Mouse (Mus musculus): Measurements from ENCODE around the gene Pusl1. TPM values are rescaled to one million over a fixed set of nuclear protein-coding genes. Genes with fewer than 3 reads are reported as not detected.

Gene Pusl1
- polyA plus RNA-seq, 1 experiment from 2014 or later, result 35.6 TPM

DNA sequence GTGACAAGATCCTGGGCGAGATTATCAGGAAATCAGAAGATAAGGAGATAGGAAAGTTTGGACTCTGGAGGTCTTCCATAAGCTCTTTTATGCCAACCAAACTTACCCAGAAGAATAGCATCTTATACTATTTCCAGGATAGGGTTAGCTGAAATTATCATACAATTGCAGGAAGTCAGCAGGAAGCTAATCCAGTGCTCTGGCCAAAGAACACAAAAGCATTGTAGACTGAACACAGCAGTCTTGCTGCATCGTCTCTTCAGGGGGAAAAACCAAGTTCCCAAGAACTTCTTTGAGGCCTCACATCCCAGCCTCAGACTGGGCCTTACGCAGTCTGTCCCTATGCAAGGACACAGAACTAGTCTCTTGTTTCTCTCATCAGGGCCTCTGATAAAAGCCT, 8.0 kb downstream of the Pusl1 start:
- Histone ChIP-seq H3K4me3 (ENCODE audit: low read depth, low read length) (no peak overlapping the region), H3K9me3 (replicated peaks; ENCODE audit: control insufficient read depth, low read length) (no peaks in the 10 kb centered on the region), H3K4me1 (ENCODE audit: control insufficient read depth, insufficient read depth, low read length) (no peaks in the 10 kb centered on the region), H3K9ac (replicated peaks; ENCODE audit: low read length) (no peak overlapping the region), H3K27me3 (ENCODE audit: control insufficient read depth, insufficient read depth, low read length) (no peaks in the 10 kb centered on the region), H3K4me2 (ENCODE audit: low read depth, low read length) (no peak overlapping the region), H3K36me3 (replicated peaks; ENCODE audit: control insufficient read depth, insufficient read depth, low read depth, low read length) (peaks cover 8% of the 10 kb centered on the region), H3K27ac (replicated peaks; ENCODE audit: low read depth, low read length) (no peak overlapping the region)
- ATAC-seq (replicated peaks; ENCODE audit: insufficient number of reproducible peaks, low FRiP score, low TSS enrichment, low read depth), result no peak
- WGBS, result 88% methylated on average over 3 of the region's 3 CpGs
- DNase-seq (ENCODE audit: low spot score), result no peak

DNA sequence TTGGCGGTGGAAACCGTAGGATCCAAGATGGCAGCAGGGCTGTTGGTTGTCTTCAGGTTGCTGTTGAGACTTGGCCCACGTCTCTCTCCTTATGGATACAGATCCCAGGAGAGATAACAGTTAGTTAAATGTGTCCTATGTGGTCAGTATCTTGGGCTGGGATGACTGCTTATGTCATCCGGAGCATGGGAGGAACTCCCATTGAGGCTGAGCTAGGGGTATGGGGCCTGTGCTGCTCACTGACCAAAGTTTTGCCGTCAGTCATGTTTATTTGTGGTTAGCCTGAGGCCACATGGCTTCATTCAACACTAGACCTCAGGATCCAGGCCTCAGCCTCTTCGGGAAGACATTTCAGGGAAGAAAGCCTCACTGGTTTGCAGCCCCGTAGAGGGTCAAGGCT, 20.2 kb downstream of the Pusl1 start:
- Histone ChIP-seq H3K4me1 (ENCODE audit: control insufficient read depth, insufficient read depth, low read length) (no peaks in the 10 kb centered on the region), H3K9me3 (replicated peaks; ENCODE audit: control insufficient read depth, low read length) (no peaks in the 10 kb centered on the region), H3K27ac (replicated peaks; ENCODE audit: low read depth, low read length) (no peak overlapping the region), H3K4me2 (ENCODE audit: low read depth, low read length) (no peak overlapping the region), H3K27me3 (ENCODE audit: control insufficient read depth, insufficient read depth, low read length) (no peaks in the 10 kb centered on the region), H3K4me3 (ENCODE audit: low read depth, low read length) (no peak overlapping the region), H3K9ac (replicated peaks; ENCODE audit: low read length) (no peak overlapping the region), H3K36me3 (replicated peaks; ENCODE audit: control insufficient read depth, insufficient read depth, low read depth, low read length) (no peaks in the 10 kb centered on the region; the same call in none of the 2 replicates)
- 88% methylated on average over 7 of the region's 7 CpGs for WGBS
- no peak for DNase-seq (ENCODE audit: low spot score)
- ATAC-seq (replicated peaks; ENCODE audit: insufficient number of reproducible peaks, low FRiP score, low TSS enrichment, low read depth), result no peak

DNA sequence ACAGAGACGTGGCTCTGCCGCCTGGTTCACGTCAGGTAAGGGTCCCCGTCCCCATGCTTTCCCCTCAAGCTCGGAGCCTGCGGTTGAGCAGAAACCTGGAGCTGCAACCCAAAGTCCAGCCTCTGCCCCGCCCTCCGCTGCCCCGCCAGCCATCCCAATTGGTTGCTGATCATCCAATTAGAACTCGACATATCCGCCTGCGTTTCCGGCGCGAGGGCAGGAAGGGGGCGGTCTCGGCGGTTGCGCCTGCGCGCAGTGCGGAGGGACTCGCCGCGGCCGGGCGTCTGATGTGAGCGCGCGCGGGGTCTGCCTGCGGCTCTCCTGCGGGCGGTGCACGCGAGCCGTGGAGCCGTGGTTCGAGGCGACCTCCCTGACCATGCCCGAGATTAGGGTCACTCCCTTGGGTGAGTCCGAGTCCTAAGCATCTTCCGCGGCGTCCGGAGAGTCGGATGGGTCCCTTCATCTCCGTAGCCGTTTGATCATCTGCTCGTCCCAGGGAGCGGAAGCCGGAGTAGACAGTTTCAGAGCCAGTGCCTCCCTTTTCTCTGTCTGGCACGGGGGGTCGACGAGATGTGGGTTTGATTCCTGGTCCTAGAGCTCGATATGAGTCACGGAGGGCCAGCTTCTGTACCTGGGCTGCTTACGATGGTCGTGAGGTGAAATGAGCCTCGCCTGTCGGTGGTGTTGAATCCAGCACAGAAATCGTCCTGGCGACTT, 22.1 kb downstream of the Pusl1 start, which contains the start of the genes Cptp and Ints11:
TSS of gene Cptp (minus strand) at position 124 of the 717 bp plus-strand sequence.
TSS of gene Ints11 (plus strand) at position 230 of the 717 bp plus-strand sequence.
- peak; percentile 94 for ATAC-seq (replicated peaks; ENCODE audit: insufficient number of reproducible peaks, low FRiP score, low TSS enrichment, low read depth)
- peak within 1 kb of the TSS; percentile 68 for H3K4me2 ChIP-seq (ENCODE audit: low read depth, low read length)

DNA sequence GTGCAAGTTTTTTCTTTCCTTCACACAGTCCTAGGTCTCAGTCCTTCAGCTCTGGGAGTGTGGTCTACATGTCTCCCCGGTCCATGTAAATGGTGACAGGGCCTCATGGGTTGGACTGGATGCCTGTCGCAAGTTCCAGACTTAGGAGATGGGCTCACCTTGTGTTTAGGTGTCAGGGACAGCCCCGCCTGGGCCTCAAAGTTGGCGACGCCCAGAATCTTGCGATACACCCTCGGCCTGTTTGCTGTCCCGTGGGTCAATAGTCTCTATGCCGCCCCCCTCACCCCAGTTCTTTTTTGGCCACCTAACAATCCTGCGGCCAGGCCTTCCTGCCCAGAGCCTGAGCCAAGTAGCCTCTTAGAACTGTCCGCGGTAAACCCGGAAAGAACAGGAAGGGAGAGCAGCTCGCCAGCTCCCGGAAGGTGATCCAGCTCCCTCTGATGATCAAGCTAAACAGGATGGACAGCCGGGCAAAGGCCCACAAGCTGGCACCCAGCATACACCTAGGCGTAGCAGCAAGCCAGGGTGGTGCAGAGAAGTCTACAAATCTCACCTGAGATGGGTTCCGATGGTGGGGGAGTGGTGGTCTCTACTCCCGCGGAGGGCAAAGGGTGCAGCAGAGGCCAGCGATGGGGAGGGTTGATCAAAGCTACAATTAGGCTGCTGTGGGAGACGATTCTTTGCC, 22.8 kb downstream of the Pusl1 start:
- Histone ChIP-seq H3K4me2 (ENCODE audit: low read depth, low read length) (peak overlapping the region; percentile 68), H3K4me3 (ENCODE audit: low read depth, low read length) (peak overlapping the region; percentile 86), H3K36me3 (replicated peaks; ENCODE audit: control insufficient read depth, insufficient read depth, low read depth, low read length) (no peaks in the 10 kb centered on the region; the same call in 1 of the 2 replicates), H3K9ac (replicated peaks; ENCODE audit: low read length) (peak overlapping the region; percentile 50), H3K27me3 (ENCODE audit: control insufficient read depth, insufficient read depth, low read length) (no peaks in the 10 kb centered on the region), H3K27ac (replicated peaks; ENCODE audit: low read depth, low read length) (no peak overlapping the region), H3K4me1 (ENCODE audit: control insufficient read depth, insufficient read depth, low read length) (no peaks in the 10 kb centered on the region), H3K9me3 (replicated peaks; ENCODE audit: control insufficient read depth, low read length) (no peaks in the 10 kb centered on the region)
- whole genome bisulfite sequencing, result 8% methylated on average over 22 of the region's 22 CpGs
- ATAC-seq (replicated peaks; ENCODE audit: insufficient number of reproducible peaks, low FRiP score, low TSS enrichment, low read depth) (peak; percentile 61; the same call in 1 of the 2 replicates), DNase-seq (ENCODE audit: low spot score) (no peak)

More for the DNA sequence above, 22.1 kb downstream of the Pusl1 start, which contains the start of the genes Cptp and Ints11:
- peak; percentile 96 for DNase-seq (ENCODE audit: low spot score)
- peak within 1 kb of the TSS; percentile 87 for H3K9ac ChIP-seq (replicated peaks; ENCODE audit: low read length)
- under 1% methylated on average over 63 of the region's 63 CpGs for WGBS
- H3K4me3 ChIP-seq (ENCODE audit: low read depth, low read length), result peak within 1 kb of the TSS; percentile 86
- H3K36me3 ChIP-seq (replicated peaks; ENCODE audit: control insufficient read depth, insufficient read depth, low read depth, low read length), result no peaks in the 10 kb centered on the region; the same call in 1 of the 2 replicates
- H3K27me3 ChIP-seq (ENCODE audit: control insufficient read depth, insufficient read depth, low read length), result no peaks in the 10 kb centered on the region
- no peak within 1 kb of the TSS for H3K27ac ChIP-seq (replicated peaks; ENCODE audit: low read depth, low read length)
- H3K4me1 ChIP-seq (ENCODE audit: control insufficient read depth, insufficient read depth, low read length), result no peaks in the 10 kb centered on the region
- no peaks in the 10 kb centered on the region for H3K9me3 ChIP-seq (replicated peaks; ENCODE audit: control insufficient read depth, low read length)

DNA sequence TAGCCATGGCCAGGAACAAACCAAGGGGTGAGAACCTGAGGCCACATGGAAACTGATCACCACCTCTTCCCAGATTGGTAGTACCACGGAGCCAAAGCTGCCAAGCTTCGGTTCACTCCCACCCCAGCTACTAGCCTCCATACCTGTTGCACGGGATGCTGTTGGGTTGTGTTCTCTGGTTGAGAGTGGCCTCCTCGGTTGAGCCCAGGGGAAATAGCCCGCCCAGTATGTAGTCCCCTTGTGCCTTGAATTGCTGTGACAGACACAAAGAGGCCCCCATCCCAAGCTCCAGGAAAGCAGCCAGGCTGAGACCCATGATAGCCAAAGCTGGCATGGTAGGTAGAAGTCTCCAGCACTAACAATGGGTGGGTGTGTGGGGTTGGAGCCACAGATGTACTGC, 28.6 kb downstream of the Pusl1 start, which contains the start of gene Tas1r3:
TSS of gene Tas1r3 (minus strand) at position 362 of the 400 bp plus-strand sequence.
- no peaks in the 10 kb centered on the region for H3K9me3 ChIP-seq (replicated peaks; ENCODE audit: control insufficient read depth, low read length)
- H3K27me3 ChIP-seq (ENCODE audit: control insufficient read depth, insufficient read depth, low read length), result no peaks in the 10 kb centered on the region
- H3K36me3 ChIP-seq (replicated peaks; ENCODE audit: control insufficient read depth, insufficient read depth, low read depth, low read length), result no peaks in the 10 kb centered on the region
- ATAC-seq (replicated peaks; ENCODE audit: insufficient number of reproducible peaks, low FRiP score, low TSS enrichment, low read depth), result no peak
- H3K27ac ChIP-seq (replicated peaks; ENCODE audit: low read depth, low read length), result no peak within 1 kb of the TSS
- 78% methylated on average over 5 of the region's 5 CpGs for WGBS
- no peak within 1 kb of the TSS for H3K4me2 ChIP-seq (ENCODE audit: low read depth, low read length)
- no peak within 1 kb of the TSS for H3K4me3 ChIP-seq (ENCODE audit: low read depth, low read length)
- H3K4me1 ChIP-seq (ENCODE audit: control insufficient read depth, insufficient read depth, low read length), result no peaks in the 10 kb centered on the region
- DNase-seq (ENCODE audit: low spot score), result no peak
- H3K9ac ChIP-seq (replicated peaks; ENCODE audit: low read length), result no peak within 1 kb of the TSS

DNA sequence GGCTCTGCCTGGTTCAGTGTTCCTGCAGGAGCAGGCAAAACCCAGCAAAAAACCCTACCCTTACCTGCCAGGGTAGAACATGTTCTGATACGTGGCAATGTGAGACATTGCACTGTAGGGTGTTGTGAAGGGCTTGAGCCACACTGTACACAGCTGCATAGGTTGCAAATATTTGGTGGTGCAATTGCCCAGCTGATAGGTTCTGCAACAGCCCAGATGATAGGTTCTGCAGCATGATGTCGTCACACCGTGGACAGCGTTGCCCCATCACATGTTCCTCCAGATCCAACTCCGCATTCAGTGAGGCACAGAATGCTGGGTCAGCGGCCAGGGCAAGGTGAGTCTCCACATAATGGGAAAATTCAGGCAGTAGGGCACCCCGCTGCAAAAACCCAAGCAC, 29.8 kb downstream of the Pusl1 start:
- Histone ChIP-seq H3K36me3 (replicated peaks; ENCODE audit: control insufficient read depth, insufficient read depth, low read depth, low read length) (no peaks in the 10 kb centered on the region), H3K4me1 (ENCODE audit: control insufficient read depth, insufficient read depth, low read length) (no peaks in the 10 kb centered on the region), H3K27ac (replicated peaks; ENCODE audit: low read depth, low read length) (no peak overlapping the region), H3K9ac (replicated peaks; ENCODE audit: low read length) (no peak overlapping the region), H3K9me3 (replicated peaks; ENCODE audit: control insufficient read depth, low read length) (no peaks in the 10 kb centered on the region), H3K4me2 (ENCODE audit: low read depth, low read length) (no peak overlapping the region), H3K27me3 (ENCODE audit: control insufficient read depth, insufficient read depth, low read length) (no peaks in the 10 kb centered on the region), H3K4me3 (ENCODE audit: low read depth, low read length) (no peak overlapping the region)
- no peak for DNase-seq (ENCODE audit: low spot score)
- no peak for ATAC-seq (replicated peaks; ENCODE audit: insufficient number of reproducible peaks, low FRiP score, low TSS enrichment, low read depth)
- WGBS, result 91% methylated on average over 7 of the region's 7 CpGs

DNA sequence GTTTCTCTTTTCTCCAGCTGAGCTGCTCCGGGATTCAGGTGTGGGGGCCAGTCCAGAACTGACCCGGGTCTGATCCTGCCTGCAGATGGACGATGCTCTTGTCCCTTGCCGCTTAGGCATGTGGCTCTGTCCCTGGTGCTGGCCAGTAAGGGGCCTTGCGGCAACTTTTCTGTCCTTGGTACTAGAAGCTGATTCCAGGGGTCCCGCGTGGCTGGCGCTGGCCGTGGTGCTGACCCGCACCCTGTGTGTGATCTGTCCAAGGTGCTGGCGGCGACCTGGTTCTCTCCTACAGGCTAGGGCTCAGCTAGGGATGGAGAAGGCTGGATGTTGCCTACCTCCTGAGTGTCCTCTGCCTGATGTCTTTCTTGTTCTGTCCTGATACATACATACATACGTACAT, 32.3 kb downstream of the Pusl1 start:
- H3K4me1 ChIP-seq (ENCODE audit: control insufficient read depth, insufficient read depth, low read length), result no peaks in the 10 kb centered on the region
- no peaks in the 10 kb centered on the region for H3K27me3 ChIP-seq (ENCODE audit: control insufficient read depth, insufficient read depth, low read length)
- peak; percentile 86 for DNase-seq (ENCODE audit: low spot score)
- H3K9me3 ChIP-seq (replicated peaks; ENCODE audit: control insufficient read depth, low read length), result no peaks in the 10 kb centered on the region
- 18% methylated on average over 13 of the region's 13 CpGs for WGBS
- H3K4me3 ChIP-seq (ENCODE audit: low read depth, low read length), result no peak overlapping the region
- no peak overlapping the region for H3K4me2 ChIP-seq (ENCODE audit: low read depth, low read length)
- H3K36me3 ChIP-seq (replicated peaks; ENCODE audit: control insufficient read depth, insufficient read depth, low read depth, low read length), result peaks cover 3% of the 10 kb centered on the region; the same call in 1 of the 2 replicates
- H3K9ac ChIP-seq (replicated peaks; ENCODE audit: low read length), result no peak overlapping the region
- no peak overlapping the region for H3K27ac ChIP-seq (replicated peaks; ENCODE audit: low read depth, low read length)
- ATAC-seq (replicated peaks; ENCODE audit: insufficient number of reproducible peaks, low FRiP score, low TSS enrichment, low read depth), result peak; percentile 24; the same call in 1 of the 2 replicates

DNA sequence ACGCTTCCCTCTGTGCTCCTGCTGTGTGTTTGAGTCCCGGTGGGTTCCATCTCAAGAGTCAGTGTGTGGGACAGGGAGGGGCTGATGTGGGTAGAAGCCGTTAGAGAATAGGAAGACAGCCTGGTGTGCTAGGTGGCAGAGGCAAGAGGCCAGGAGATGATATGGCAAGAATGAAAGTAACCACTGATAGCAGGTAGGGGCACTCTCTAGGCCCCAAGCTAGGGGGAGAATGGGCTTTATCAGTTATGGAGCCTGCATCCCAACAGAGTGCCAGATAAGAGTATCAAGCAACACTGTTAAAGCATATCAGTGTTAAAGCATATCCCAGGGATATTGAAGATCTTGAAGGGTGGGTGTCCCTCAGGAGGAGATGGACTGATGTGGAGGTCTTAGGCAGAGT, 34.7 kb downstream of the Pusl1 start:
- Histone ChIP-seq H3K9ac (replicated peaks; ENCODE audit: low read length) (no peak overlapping the region), H3K36me3 (replicated peaks; ENCODE audit: control insufficient read depth, insufficient read depth, low read depth, low read length) (peaks cover 3% of the 10 kb centered on the region; the same call in 1 of the 2 replicates), H3K27ac (replicated peaks; ENCODE audit: low read depth, low read length) (no peak overlapping the region), H3K9me3 (replicated peaks; ENCODE audit: control insufficient read depth, low read length) (no peaks in the 10 kb centered on the region), H3K27me3 (ENCODE audit: control insufficient read depth, insufficient read depth, low read length) (no peaks in the 10 kb centered on the region), H3K4me1 (ENCODE audit: control insufficient read depth, insufficient read depth, low read length) (no peaks in the 10 kb centered on the region), H3K4me2 (ENCODE audit: low read depth, low read length) (no peak overlapping the region), H3K4me3 (ENCODE audit: low read depth, low read length) (no peak overlapping the region)
- ATAC-seq (replicated peaks; ENCODE audit: insufficient number of reproducible peaks, low FRiP score, low TSS enrichment, low read depth), result no peak
- 89% methylated on average over 3 of the region's 3 CpGs for WGBS
- no peak for DNase-seq (ENCODE audit: low spot score)

All from embryonic facial prominence, embryonic 11.5 days (tissue).